Mouse (Mus musculus) CH12.LX (cell line): ENCODE data around the gene Sept9. TPM values are rescaled to one million over a fixed set of nuclear protein-coding genes. Genes with fewer than 3 reads are reported as not detected.

Experiments
- DNase-seq: peaks from one replicate; pipeline ENCODE4 v3.0.0-alpha.2; 2013; ENCODE audit errors: extremely low read depth
- H3K27ac ChIP-seq: 2 replicates; pipeline ENCODE4 v1.5.1; 2012; ENCODE audit warnings: low read depth, mild to moderate bottlenecking, control low read depth, moderate library complexity; ENCODE audit not compliant: insufficient read depth
- H3K27me3 ChIP-seq: replicated peaks from 2 replicates; pipeline ENCODE3; 2012; ENCODE audit warnings: inconsistent platforms
- H3K36me3 ChIP-seq, 2 experiments: replicated peaks in 1 of 2; 2 replicates each; pipeline versions ENCODE3 to v1.6.1; 2012; ENCODE audit warnings: inconsistent platforms in 1 of 2, low read length in 1 of 2, mild to moderate bottlenecking in 1 of 2, mixed read lengths in 1 of 2, moderate library complexity in 1 of 2; ENCODE audit not compliant: control insufficient read depth in 1 of 2, insufficient read depth in 1 of 2
- H3K4me1 ChIP-seq, 2 experiments: 2 replicates each; pipeline ENCODE4 v1.6.1; 2012; ENCODE audit warnings: inconsistent platforms in 1 of 2, moderate library complexity in 1 of 2; ENCODE audit not compliant: insufficient read depth in 2 of 2, control insufficient read depth in 1 of 2
- H3K4me2 ChIP-seq: 2 replicates; pipeline ENCODE4 v1.6.1; 2012; ENCODE audit warnings: low read depth, mild to moderate bottlenecking, control low read depth; ENCODE audit not compliant: poor library complexity, insufficient read depth, severe bottlenecking
- H3K4me3 ChIP-seq, 3 experiments: fragments of 150-350 bp in 1 of 3; sonication (generic) in 1 of 3; replicated peaks in 1 of 3; 2 replicates each; pipeline versions ENCODE3 to v1.5.1; 2011 to 2012; ENCODE audit warnings: low read depth in 2 of 3, low read length in 2 of 3, mild to moderate bottlenecking in 2 of 3, moderate library complexity in 2 of 3, control low read depth in 1 of 3, improper control_type of control experiment in 1 of 3, inconsistent platforms in 1 of 3, mixed read lengths in 1 of 3; ENCODE audit not compliant: poor library complexity in 1 of 3
- H3K79me2 ChIP-seq: replicated peaks from 2 replicates; pipeline ENCODE4 v1.6.1; 2012; ENCODE audit warnings: mild to moderate bottlenecking, moderate library complexity; ENCODE audit not compliant: control insufficient read depth, poor library complexity, insufficient read depth, severe bottlenecking; ENCODE audit errors: extremely low read depth
- H3K9ac ChIP-seq: 2 replicates; pipeline ENCODE4 v1.6.1; 2012; ENCODE audit warnings: low read depth, mild to moderate bottlenecking, control low read depth, moderate library complexity; ENCODE audit not compliant: insufficient read depth
- H3K9me3 ChIP-seq: replicated peaks from 2 replicates; pipeline ENCODE3; 2012; ENCODE audit warnings: low read length, inconsistent platforms, mixed read lengths
- BHLHE40 ChIP-seq: IDR thresholded peaks from 2 replicates; pipeline ENCODE4 v1.6.1; 2011; ENCODE audit warnings: mild to moderate bottlenecking, low read depth, low read length, improper control_type of control experiment
- CHD1 ChIP-seq: IDR thresholded peaks from 2 replicates; pipeline ENCODE4 v1.6.1; 2012; ENCODE audit warnings: low read depth, low read length, improper control_type of control experiment, inconsistent platforms
- CHD2 ChIP-seq: IDR thresholded peaks from 2 replicates; pipeline ENCODE4 v1.6.1; 2011; ENCODE audit warnings: low read length, improper control_type of control experiment
- CTCF ChIP-seq, 2 experiments: IDR thresholded peaks in 1 of 2; conservative IDR thresholded peaks in 1 of 2; 2 replicates each; pipeline ENCODE4 v1.5.1; 2011 to 2012; ENCODE audit warnings: low read depth in 2 of 2, low read length in 2 of 2, improper control_type of control experiment in 1 of 2, inconsistent platforms in 1 of 2, mild to moderate bottlenecking in 1 of 2, moderate library complexity in 1 of 2
- ELF1 ChIP-seq: IDR thresholded peaks from 2 replicates; pipeline ENCODE4 v1.6.1; 2014; ENCODE audit warnings: low read depth, mild to moderate bottlenecking, inconsistent platforms, low read length, improper control_type of control experiment
- EP300 ChIP-seq: IDR thresholded peaks from 2 replicates; pipeline ENCODE4 v1.6.1; 2011; ENCODE audit warnings: low read length, improper control_type of control experiment
- GABPA ChIP-seq: IDR thresholded peaks from 2 replicates; pipeline ENCODE4 v1.6.1; 2012; ENCODE audit warnings: low read depth, low read length, improper control_type of control experiment, inconsistent platforms; ENCODE audit not compliant: insufficient replicate concordance
- IRF4 ChIP-seq: IDR thresholded peaks from 2 replicates; pipeline ENCODE4 v1.6.1; 2014; ENCODE audit warnings: low read depth, mild to moderate bottlenecking, inconsistent platforms, low read length, improper control_type of control experiment
- JUN ChIP-seq: IDR thresholded peaks from 2 replicates; pipeline ENCODE4 v1.6.1; 2011; ENCODE audit warnings: low read depth, mild to moderate bottlenecking, low read length, improper control_type of control experiment, moderate library complexity; ENCODE audit not compliant: insufficient read depth
- KAT2A ChIP-seq: IDR thresholded peaks from 2 replicates; pipeline ENCODE4 v1.6.1; 2012; ENCODE audit warnings: low read length, improper control_type of control experiment, inconsistent platforms; ENCODE audit not compliant: insufficient replicate concordance
- MAFK ChIP-seq: IDR thresholded peaks from 2 replicates; pipeline ENCODE4 v1.6.1; 2011; ENCODE audit warnings: low read length, improper control_type of control experiment; ENCODE audit not compliant: insufficient replicate concordance
- MAZ ChIP-seq: IDR thresholded peaks from 2 replicates; pipeline ENCODE4 v1.6.1; 2012; ENCODE audit warnings: low read depth, mild to moderate bottlenecking, inconsistent platforms, low read length, improper control_type of control experiment, moderate library complexity
- MEF2A ChIP-seq: IDR thresholded peaks from 2 replicates; pipeline ENCODE4 v1.6.1; 2014; ENCODE audit warnings: low read depth, mild to moderate bottlenecking, inconsistent platforms, low read length, improper control_type of control experiment, borderline replicate concordance
- MXI1 ChIP-seq: IDR thresholded peaks from 2 replicates; pipeline ENCODE4 v1.6.1; 2011; ENCODE audit warnings: mild to moderate bottlenecking, low read depth, low read length, improper control_type of control experiment
- MYC ChIP-seq: IDR thresholded peaks from 2 replicates; pipeline ENCODE4 v1.6.1; 2011; ENCODE audit warnings: low read depth, mild to moderate bottlenecking, improper control_type of control experiment, low read length
- NELFE ChIP-seq: IDR thresholded peaks from 2 replicates; pipeline ENCODE4 v1.6.1; 2011; ENCODE audit warnings: low read depth, low read length, improper control_type of control experiment
- PAX5 ChIP-seq: IDR thresholded peaks from 2 replicates; pipeline ENCODE4 v1.6.1; 2012; ENCODE audit warnings: low read length, inconsistent platforms, mixed read lengths
- POLR2A ChIP-seq: IDR thresholded peaks from 2 replicates; pipeline ENCODE4 v1.6.1; 2011; ENCODE audit warnings: low read depth, mild to moderate bottlenecking, improper control_type of control experiment, low read length
- POLR2AphosphoS2 ChIP-seq: IDR thresholded peaks from 2 replicates; pipeline ENCODE4 v1.6.1; 2011; ENCODE audit warnings: low read depth, low read length, improper control_type of control experiment
- RAD21 ChIP-seq: IDR thresholded peaks from 2 replicates; pipeline ENCODE4 v1.6.1; 2011; ENCODE audit warnings: low read depth, mild to moderate bottlenecking, low read length, improper control_type of control experiment, moderate library complexity
- RCOR1 ChIP-seq: conservative IDR thresholded peaks from 2 replicates; pipeline ENCODE4 v1.6.1; 2012; ENCODE audit warnings: low read depth, mild to moderate bottlenecking, inconsistent platforms, low read length, improper control_type of control experiment
- SIN3A ChIP-seq: IDR thresholded peaks from 2 replicates; pipeline ENCODE4 v1.6.1; 2012; ENCODE audit warnings: low read length, improper control_type of control experiment, inconsistent platforms
- TBP ChIP-seq: conservative IDR thresholded peaks from 2 replicates; pipeline ENCODE4 v1.6.1; 2011; ENCODE audit warnings: low read depth, low read length, improper control_type of control experiment
- TCF12 ChIP-seq: IDR thresholded peaks from 2 replicates; pipeline ENCODE4 v1.6.1; 2014; ENCODE audit warnings: low read depth, mild to moderate bottlenecking, inconsistent platforms, low read length, improper control_type of control experiment
- UBTF ChIP-seq: IDR thresholded peaks from 2 replicates; pipeline ENCODE4 v1.6.1; 2012; ENCODE audit warnings: low read depth, mild to moderate bottlenecking, inconsistent platforms, low read length, improper control_type of control experiment, moderate library complexity
- USF1 ChIP-seq: IDR thresholded peaks from 2 replicates; pipeline ENCODE4 v1.6.1; 2014; ENCODE audit warnings: low read depth, mild to moderate bottlenecking, inconsistent platforms, low read length, improper control_type of control experiment
- USF2 ChIP-seq: conservative IDR thresholded peaks from 2 replicates; pipeline ENCODE4 v1.6.1; 2011; ENCODE audit warnings: low read depth, low read length, improper control_type of control experiment
- ZC3H11A ChIP-seq: IDR thresholded peaks from 2 replicates; pipeline ENCODE4 v1.6.1; 2012; ENCODE audit warnings: low read depth, mild to moderate bottlenecking, inconsistent platforms, low read length, improper control_type of control experiment
- ZKSCAN1 ChIP-seq: IDR thresholded peaks from 2 replicates; pipeline ENCODE4 v1.6.1; 2012; ENCODE audit warnings: low read depth, inconsistent platforms, low read length, improper control_type of control experiment, borderline replicate concordance
- ZMIZ1 ChIP-seq: IDR thresholded peaks from 2 replicates; pipeline ENCODE4 v1.6.1; 2012; ENCODE audit warnings: low read depth, mild to moderate bottlenecking, inconsistent platforms, low read length, improper control_type of control experiment
- ZNF384 ChIP-seq: IDR thresholded peaks from 2 replicates; pipeline ENCODE4 v1.6.1; 2012; ENCODE audit warnings: low read depth, low read length, improper control_type of control experiment, inconsistent platforms
- dilution Hi-C: fragments of 300-500 bp; cut with MboI; formaldehyde crosslinking; loops from 2 replicates; pipeline ENCODE4 v1.14.3; 2020; ENCODE audit warnings: low sequenced_read_pairs; ENCODE audit not compliant: extremely low pct_unique_long_range_greater_than_20kb, extremely low pct_ligation_motif_present
- in situ Hi-C: fragments of 300-500 bp; cut with MboI; formaldehyde crosslinking; loops from 3 replicates; pipeline ENCODE4 v1.14.3; 2019; ENCODE audit warnings: low sequenced_read_pairs, low pct_ligation_motif_present, low pct_unique_long_range_greater_than_20kb, mixed read lengths
- polyA plus RNA-seq: library from polyadenylated mRNA; unstranded; fragments of >175 nt; gene quantifications from 2 replicates; pipeline ENCODE4 v1.2.1, GENCODE M21; 2012; ENCODE audit warnings: low read depth; ENCODE audit not compliant: insufficient read length
- total RNA-seq, 2 experiments: library from RNA; depleted of rRNA; stranded (reverse); fragments of 300-350 nt in 1 of 2; fragments of >200 nt in 1 of 2; gene quantifications; 2 replicates each; pipeline ENCODE4 v1.2.3; 2012 to 2014

The Sept9 gene
- total and polyA plus RNA-seq, 3 experiments, result 47.6 to 128 (median 110) TPM

GRCm38 (mm10) chr11:117176900-117177299, 22.6 kb upstream of the Sept9 start:
- peaks cover 5 to 25% of the 10 kb centered on the region in 2 experiments for H3K4me1 ChIP-seq
- H3K27me3 ChIP-seq, result peaks cover 20% of the 10 kb centered on the region
- dilution Hi-C loops (no loop called here), in situ Hi-C loops (loop anchor here (5.0 to 25.0 kb wide), 4 partner anchors 55 to 515 kb away; partner anchors contain the start of genes Cygb and Prcd)
- no peak for DNase-seq
- no peaks in the 10 kb centered on the region for H3K36me3 ChIP-seq
- no peak overlapping the region for H3K4me2 ChIP-seq
- no peak overlapping the region for H3K4me3 ChIP-seq
- H3K79me2 ChIP-seq, result no peaks in the 10 kb centered on the region
- no peak overlapping the region for H3K9ac ChIP-seq
- peaks cover 24% of the 10 kb centered on the region for H3K9me3 ChIP-seq
- H3K27ac ChIP-seq, result no peak overlapping the region
- TF ChIP-seq MXI1 (no peak), USF2 (no peak), MEF2A (no peak), ZKSCAN1 (no peak), BHLHE40 (no peak), USF1 (no peak), MYC (no peak), ZNF384 (no peak), ZC3H11A (no peak), MAZ (no peak), TBP (no peak), ELF1 (no peak)
- TF ChIP-seq, all 38 proteins: peak for 0

DNA sequence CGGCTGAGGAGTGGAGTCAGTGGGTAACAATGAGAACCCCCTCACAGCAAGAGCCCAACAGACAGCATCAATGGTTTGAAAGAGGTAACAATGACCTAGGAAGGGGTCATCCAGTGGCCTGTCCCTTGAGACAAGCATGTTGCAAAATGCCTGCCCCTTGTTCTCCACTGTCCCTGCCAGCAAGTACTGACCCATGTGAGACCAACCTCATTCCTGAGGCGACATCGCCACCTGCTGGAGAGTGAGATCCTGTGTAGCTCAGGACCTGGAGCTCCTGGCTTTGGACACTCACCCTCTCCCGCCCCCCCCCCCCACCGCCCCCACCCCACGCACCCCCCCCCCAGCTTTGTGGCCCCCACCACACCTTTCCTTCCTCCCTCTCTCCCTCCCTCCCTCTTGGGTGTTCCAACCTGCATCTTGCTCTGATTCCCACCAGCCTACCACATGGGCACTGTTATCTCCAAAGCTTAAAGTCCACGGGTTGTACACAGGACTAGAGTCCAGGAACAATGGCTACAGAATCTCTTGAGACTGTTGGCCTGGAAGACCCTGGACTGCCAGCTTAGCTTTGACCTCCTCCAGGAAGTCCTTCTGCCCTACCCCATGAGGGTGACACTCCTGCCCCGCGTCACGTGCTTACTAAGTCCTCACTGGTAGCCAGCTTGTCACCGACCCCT, 22.0 kb upstream of the Sept9 start:
- dilution Hi-C loops (no loop called here), in situ Hi-C loops (loop anchor here (5.0 to 25.0 kb wide), 4 partner anchors 55 to 515 kb away; partner anchors contain the start of genes Cygb and Prcd)
- peaks cover 29% of the 10 kb centered on the region for H3K9me3 ChIP-seq
- no peak for TF ChIP-seq MXI1
- TF ChIP-seq RAD21, result peak; percentile 94
- TF ChIP-seq UBTF, result no peak
- TF ChIP-seq CHD1, result no peak
- no peak for TF ChIP-seq KAT2A
- no peak for TF ChIP-seq TBP
- TF ChIP-seq TCF12, result no peak
- TF ChIP-seq GABPA, result no peak
- TF ChIP-seq ZKSCAN1, result no peak
- TF ChIP-seq MAFK, result no peak
- TF ChIP-seq POLR2AphosphoS2, result no peak
- TF ChIP-seq ZMIZ1, result no peak
- peak; percentile 65 for TF ChIP-seq MAZ
- no peak for TF ChIP-seq RCOR1
- peak; percentile 81; the same call in 1 of the 2 replicates for TF ChIP-seq MYC
- TF ChIP-seq POLR2A, result no peak
- no peak for TF ChIP-seq CHD2
- TF ChIP-seq SIN3A, result no peak
- no peak for TF ChIP-seq EP300
- TF ChIP-seq ZNF384, result no peak
- no peak for TF ChIP-seq PAX5
- TF ChIP-seq NELFE, result no peak; the same call in 1 of the 2 replicates
- TF ChIP-seq MEF2A, result peak; percentile 38; the same call in 1 of the 2 replicates
- TF ChIP-seq IRF4, result peak; percentile 57; the same call in 1 of the 2 replicates
- peak in 1 of 2 experiments; percentile 94; a peak in 3 of 4 replicates for TF ChIP-seq CTCF (conservative IDR thresholded peaks at IDR 0.05 in 1 of 2, IDR thresholded peaks at IDR 0.05 in 1 of 2; ENCODE audit: low read depth in 2 of 2, low read length in 2 of 2)
- TF ChIP-seq ZC3H11A, result peak; percentile 94
- TF ChIP-seq BHLHE40, result peak; percentile 21; the same call in 1 of the 2 replicates
- no peak for TF ChIP-seq ELF1
- TF ChIP-seq JUN, result no peak

More for the DNA sequence above, 22.0 kb upstream of the Sept9 start:
- Histone ChIP-seq H3K4me1 (peaks cover 5 to 25% of the 10 kb centered on the region in 2 experiments), H3K79me2 (no peaks in the 10 kb centered on the region), H3K9ac (no peak overlapping the region), H3K36me3 (no peaks in the 10 kb centered on the region), H3K4me2 (no peak overlapping the region), H3K27ac (no peak overlapping the region), H3K27me3 (peaks cover 20% of the 10 kb centered on the region), H3K4me3 (no peak overlapping the region)
- DNase-seq, result peak; percentile 87
